Mouse (Mus musculus) liver, adult 2 months (tissue): Measurements from ENCODE around the gene Dlg2.

Source experiments
- CTCF ChIP-seq: fragments of 200-500 bp; IDR thresholded peaks from 2 replicates; pipeline ENCODE4 v1.5.1; 2011; ENCODE audit warnings: low read depth, low read length, control low read depth
- POLR2A ChIP-seq: fragments of 200-500 bp; IDR thresholded peaks from 2 replicates; pipeline ENCODE4 v1.6.1; 2011; ENCODE audit warnings: low read length, control low read depth; ENCODE audit not compliant: insufficient read depth; ENCODE audit errors: extremely low read depth

- TF ChIP-seq POLR2A (no peak), CTCF (no peak)
These were observed 1386.5 kb downstream of the Dlg2 start for GRCm38 (mm10) chr7:91862806-91863531.
